Mouse (Mus musculus) embryonic facial prominence, embryonic 13.5 days (tissue): ENCODE measurements around the gene Nipal4. TPM values are rescaled to one million over a fixed set of nuclear protein-coding genes. Genes with fewer than 3 reads are reported as not detected.

Experiments used
- ATAC-seq: fragments of 200-750 bp; cut with Nextera tagmentation; 2 replicates; pipeline ENCODE4 v1.8.0; 2017; ENCODE audit warnings: low read depth; ENCODE audit not compliant: insufficient number of reproducible peaks, insufficient read depth, low FRiP score, low TSS enrichment
- H3K27ac ChIP-seq: fragments of 300-500 bp; sonication (generic); 2 replicates; pipeline ENCODE4 v1.5.1; 2015; ENCODE audit warnings: moderate library complexity, mild to moderate bottlenecking, inconsistent platforms
- H3K27me3 ChIP-seq: fragments of 300-500 bp; sonication (generic); 2 replicates; pipeline ENCODE4 v1.6.1; 2015; ENCODE audit warnings: mild to moderate bottlenecking, inconsistent platforms
- H3K36me3 ChIP-seq: fragments of 300-500 bp; sonication (generic); 2 replicates; pipeline ENCODE4 v1.6.1; 2015; ENCODE audit warnings: mild to moderate bottlenecking, inconsistent platforms
- H3K4me1 ChIP-seq: fragments of 300-500 bp; sonication (generic); 2 replicates; pipeline ENCODE4 v1.6.1; 2015; ENCODE audit warnings: inconsistent platforms
- H3K4me2 ChIP-seq: fragments of 300-500 bp; sonication (generic); 2 replicates; pipeline ENCODE4 v1.6.1; 2015; ENCODE audit warnings: moderate library complexity, mild to moderate bottlenecking, inconsistent platforms
- H3K4me3 ChIP-seq: fragments of 300-500 bp; sonication (generic); 2 replicates; pipeline ENCODE4 v1.5.1; 2015; ENCODE audit warnings: mild to moderate bottlenecking, inconsistent platforms
- H3K9ac ChIP-seq: fragments of 300-500 bp; sonication (generic); 2 replicates; pipeline ENCODE4 v1.6.1; 2015; ENCODE audit warnings: mild to moderate bottlenecking, inconsistent platforms
- H3K9me3 ChIP-seq: fragments of 300-500 bp; sonication (generic); 2 replicates; pipeline ENCODE4 v1.6.1; 2016; ENCODE audit warnings: inconsistent platforms
- WGBS: fragments of 180-500 bp; shearing (Covaris S2); methylation state at CpG from one replicate; pipeline ENCODE4 v1.1.7; 2015; ENCODE audit warnings: mixed read lengths; 5-methylcytosine and 5-hydroxymethylcytosine counted together
- microRNA-seq: library from miRNA; unstranded; fragments of <30 nt; microRNA quantifications from one replicate; pipeline ENCODE4, GENCODE M21; 2016
- polyA plus RNA-seq: library from polyadenylated mRNA; unstranded; fragments of >200 nt; fragmentation: Nextera tagmentation; extraction: Ambion mirVana; gene quantifications from 2 replicates; pipeline ENCODE4 v1.2.1, GENCODE M21; 2015

Gene Nipal4
- polyA plus RNA-seq, 1 experiment from 2014 or later: 1.4 TPM

DNA sequence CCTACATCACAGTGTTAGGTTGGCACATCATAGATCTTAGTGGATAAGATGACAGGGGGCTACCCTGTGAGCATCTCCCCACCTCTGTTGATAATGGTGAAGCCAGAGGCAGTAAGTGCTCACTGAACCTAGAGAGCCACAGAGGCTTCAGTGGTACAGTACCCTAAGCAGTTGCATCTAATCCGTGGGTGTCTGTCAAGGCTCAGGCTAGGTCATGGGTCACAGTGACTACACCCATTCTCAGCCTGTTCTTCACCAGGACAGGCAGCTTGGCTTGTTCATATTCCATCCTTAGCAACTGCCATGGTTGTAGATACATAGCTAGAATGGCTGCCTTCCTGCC lies 55.4 kb downstream of the Nipal4 start:
- 89% methylated on average over 1 of the region's 1 CpGs for WGBS
- Histone ChIP-seq H3K9me3 (no peaks in the 10 kb centered on the region), H3K4me1 (no peaks in the 10 kb centered on the region), H3K4me2 (no peak overlapping the region), H3K9ac (no peak overlapping the region), H3K36me3 (peaks cover 14% of the 10 kb centered on the region), H3K27ac (no peak overlapping the region), H3K4me3 (no peak overlapping the region), H3K27me3 (no peaks in the 10 kb centered on the region)
- no peak for ATAC-seq

DNA sequence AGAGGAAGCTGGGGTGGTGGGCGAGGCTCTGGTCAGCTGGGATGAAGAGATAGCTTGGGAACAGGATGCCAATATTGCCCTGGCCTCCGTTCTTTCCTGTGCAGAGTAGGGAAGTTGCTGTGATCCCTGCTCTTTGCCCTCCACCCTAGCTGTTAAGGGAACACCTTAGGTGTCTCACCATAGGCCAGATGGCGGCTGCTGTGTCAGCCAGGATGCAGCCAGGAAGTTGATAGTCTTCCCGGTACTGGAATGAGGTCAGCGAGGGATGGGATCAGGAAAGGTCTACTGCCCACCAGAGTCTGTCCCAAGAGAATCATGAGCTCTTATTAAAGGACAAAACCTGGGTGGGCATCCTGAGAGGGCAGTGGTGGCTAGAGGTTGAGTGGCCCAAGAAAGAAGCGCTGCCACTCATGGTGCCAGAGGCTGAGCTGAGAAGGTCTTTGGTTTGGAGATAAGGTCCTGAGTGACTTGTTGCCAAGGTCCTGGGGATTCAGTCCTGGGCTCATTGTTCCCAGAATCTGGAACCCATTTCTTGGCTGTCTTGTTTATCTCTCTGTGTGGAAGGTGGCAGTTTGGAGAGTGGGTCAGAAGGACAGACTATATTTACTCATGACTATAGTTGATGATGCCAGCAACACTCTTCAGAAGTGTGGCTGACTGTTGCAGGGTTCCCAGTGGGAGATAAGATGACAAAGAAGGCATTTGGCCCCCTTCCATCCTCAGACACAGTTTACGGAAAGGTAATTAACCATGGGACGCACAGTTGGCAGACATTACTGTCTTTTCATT lies 56.0 kb downstream of the Nipal4 start:
- Histone ChIP-seq H3K27ac (no peak overlapping the region), H3K27me3 (no peaks in the 10 kb centered on the region), H3K4me3 (no peak overlapping the region), H3K9ac (no peak overlapping the region), H3K36me3 (peaks cover 13% of the 10 kb centered on the region), H3K4me1 (no peaks in the 10 kb centered on the region), H3K4me2 (no peak overlapping the region), H3K9me3 (no peaks in the 10 kb centered on the region)
- 86% methylated on average over 8 of the region's 8 CpGs for WGBS
- ATAC-seq: no peak

DNA sequence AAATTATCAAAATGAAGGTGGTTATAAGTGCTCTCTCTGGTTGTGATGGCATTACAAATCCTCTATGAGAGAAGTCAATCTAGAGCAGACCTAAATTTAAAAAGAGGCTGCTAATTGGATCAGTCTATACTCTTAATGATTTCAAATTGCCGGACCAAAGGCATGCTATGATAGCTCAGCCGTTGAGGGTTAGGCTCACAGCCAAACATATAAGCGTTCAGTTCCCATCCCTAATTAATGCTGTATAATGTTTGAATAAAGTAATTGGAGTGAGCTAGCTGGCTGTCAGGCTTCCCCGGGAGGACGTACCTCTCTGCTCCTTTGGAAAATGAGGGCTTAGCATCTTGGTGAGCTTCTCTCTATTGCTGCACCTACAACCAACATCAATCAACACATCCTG lies 57.1 kb downstream of the Nipal4 start:
- Histone ChIP-seq H3K4me3 (no peak overlapping the region), H3K9me3 (no peaks in the 10 kb centered on the region), H3K4me2 (no peak overlapping the region), H3K27me3 (no peaks in the 10 kb centered on the region), H3K9ac (no peak overlapping the region), H3K4me1 (no peaks in the 10 kb centered on the region), H3K27ac (no peak overlapping the region), H3K36me3 (peaks cover 5% of the 10 kb centered on the region; the same call in 1 of the 2 replicates)
- WGBS: 78% methylated on average over 5 of the region's 5 CpGs
- no peak for ATAC-seq

DNA sequence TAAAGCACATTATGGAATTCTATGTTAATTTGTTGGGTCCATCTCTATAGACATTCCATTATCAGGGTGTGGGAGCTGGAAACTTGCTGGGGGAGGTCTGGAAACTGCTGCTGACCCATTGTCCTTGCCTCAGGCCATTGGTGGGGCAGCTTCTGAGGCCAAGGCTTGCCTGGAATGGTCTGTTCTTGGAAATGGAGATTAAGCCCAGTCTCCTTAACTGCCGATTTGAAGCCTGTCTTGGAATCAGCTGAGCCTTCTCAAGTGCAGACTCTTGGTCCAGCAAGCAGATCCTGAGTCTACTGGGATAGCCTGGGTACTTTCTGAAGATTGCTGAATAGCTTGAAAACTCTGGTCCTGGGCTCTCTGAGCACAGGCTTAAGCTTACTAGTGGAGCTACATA lies 59.3 kb downstream of the Nipal4 start:
- no peak for ATAC-seq
- peaks cover 6% of the 10 kb centered on the region for H3K4me1 ChIP-seq
- H3K27me3 ChIP-seq: no peaks in the 10 kb centered on the region

DNA sequence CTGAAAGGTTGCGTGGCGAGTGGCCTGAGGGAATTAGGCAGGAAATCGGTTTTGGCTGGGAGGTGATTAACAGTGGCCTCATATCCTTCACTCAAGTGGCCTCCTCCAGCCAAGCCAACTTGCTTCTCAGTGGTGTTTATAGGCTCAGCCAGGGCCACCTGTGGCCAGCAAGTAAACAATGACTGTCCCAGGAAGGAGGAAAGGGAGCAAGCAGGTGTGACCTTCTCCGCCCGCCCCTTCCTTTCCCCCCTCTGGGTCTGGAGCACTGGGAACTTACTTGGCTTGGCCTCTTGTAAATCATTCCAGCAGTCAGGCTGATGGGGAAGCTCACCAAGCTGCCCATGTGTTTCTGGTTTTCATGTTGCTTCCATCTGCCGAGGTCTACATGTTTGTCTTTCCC lies 64.2 kb downstream of the Nipal4 start:
- H3K27ac ChIP-seq: no peak overlapping the region
- no peak overlapping the region for H3K4me2 ChIP-seq
- no peak overlapping the region for H3K4me3 ChIP-seq
- H3K9me3 ChIP-seq: 0 out of 2 replicates have a peak, but pooled peaks cover 2% of the 10 kb centered on the region
- H3K36me3 ChIP-seq: peaks cover 35% of the 10 kb centered on the region
- peaks cover 8% of the 10 kb centered on the region for H3K4me1 ChIP-seq
- H3K27me3 ChIP-seq: no peaks in the 10 kb centered on the region
- ATAC-seq: no peak
- no peak overlapping the region for H3K9ac ChIP-seq
- WGBS: 63% methylated on average over 6 of the region's 6 CpGs

More for the DNA sequence above, 59.3 kb downstream of the Nipal4 start:
- Histone ChIP-seq H3K4me3 (no peak overlapping the region), H3K36me3 (peaks cover 3% of the 10 kb centered on the region; the same call in 1 of the 2 replicates), H3K4me2 (no peak overlapping the region), H3K27ac (no peak overlapping the region), H3K9me3 (no peaks in the 10 kb centered on the region), H3K9ac (no peak overlapping the region)
- 91% methylated on average over 1 of the region's 1 CpGs for WGBS

Small RNAs within 50 kb of the gene (microRNA-seq; reads per million reads assigned to microRNA genes)
- gene Mir7239 (not detected), gene Mir8100 (not detected)

Other genes with a start within 250 kb of the Nipal4 start
- gene Lsm11, start 221.6 kb downstream of the Nipal4 start, polyA plus RNA-seq: 5.4 and 7.0 TPM in 2 replicates
- gene Thg1l, start 211.0 kb downstream of the Nipal4 start, polyA plus RNA-seq: 12.7 and 13.2 TPM in 2 replicates
- 0.11 TPM in 1 of 2 replicates, not detected in the other for gene Sox30, start 186.2 kb downstream of the Nipal4 start, polyA plus RNA-seq
- gene Gm12166, start 114.2 kb downstream of the Nipal4 start, polyA plus RNA-seq: 3.1 and 5.8 TPM in 2 replicates
- 9.7 and 10.0 TPM in 2 replicates for gene Adam19, start 110.5 kb downstream of the Nipal4 start, polyA plus RNA-seq
- 0.11 and 0.15 TPM in 2 replicates for gene Fndc9, start 69.0 kb upstream of the Nipal4 start, polyA plus RNA-seq
- gene Cyfip2, start 146.4 kb upstream of the Nipal4 start, polyA plus RNA-seq: 8.9 and 10.4 TPM in 2 replicates
- 0.07 TPM in 1 of 2 replicates, not detected in the other for gene Itk, start 223.0 kb upstream of the Nipal4 start, polyA plus RNA-seq
- not detected in 2 replicates for gene Fam71b, start 230.1 kb upstream of the Nipal4 start, polyA plus RNA-seq